Mouse (Mus musculus) c-Kit-positive CD71-positive TER-119-positive erythroid progenitor cells, embryonic 14.5 days (primary cell): ENCODE measurements around the gene Susd6.

Experiments
- DNase-seq: peaks from one replicate; pipeline ENCODE4 v3.0.0-alpha.2; 2013; ENCODE audit warnings: low spot score

Gene Susd6

GRCm38 (mm10) chr12:80878093-80878430 is 87.8 kb downstream of the Susd6 start:
- DNase-seq = no peak

GRCm38 (mm10) chr12:80878653-80879052 is 88.3 kb downstream of the Susd6 start:
- DNase-seq = no peak

- DNase-seq = no peak
Observed at GRCm38 (mm10) chr12:80879267-80879666, 89.0 kb downstream of the Susd6 start.

- DNase-seq = no peak
Observed at GRCm38 (mm10) chr12:80881121-80881520, 90.8 kb downstream of the Susd6 start.

- DNase-seq = no peak
Observed at GRCm38 (mm10) chr12:80883278-80883677, 93.0 kb downstream of the Susd6 start.

- DNase-seq = no peak
Observed at GRCm38 (mm10) chr12:80883881-80884280, 93.6 kb downstream of the Susd6 start.

GRCm38 (mm10) chr12:80885301-80886288 is 95.3 kb downstream of the Susd6 start:
- DNase-seq = no peak

GRCm38 (mm10) chr12:80887036-80887435 is 96.7 kb downstream of the Susd6 start:
- no peak for DNase-seq

- no peak for DNase-seq
Observed at GRCm38 (mm10) chr12:80889331-80889730, 99.0 kb downstream of the Susd6 start.

GRCm38 (mm10) chr12:80891074-80891473 is 100.8 kb downstream of the Susd6 start:
- DNase-seq = no peak

- DNase-seq = no peak
Observed at GRCm38 (mm10) chr12:80893720-80894494, 103.6 kb downstream of the Susd6 start.

- DNase-seq = peak; percentile 57
Observed at GRCm38 (mm10) chr12:80894973-80895570, 104.8 kb downstream of the Susd6 start.

- DNase-seq = no peak
Observed at GRCm38 (mm10) chr12:80909631-80910030, 119.3 kb downstream of the Susd6 start.

GRCm38 (mm10) chr12:80917764-80918163 is 127.5 kb downstream of the Susd6 start:
- peak; percentile 64 for DNase-seq

GRCm38 (mm10) chr12:80921301-80921700 is 131.0 kb downstream of the Susd6 start:
- DNase-seq = no peak

- DNase-seq = no peak
Observed at GRCm38 (mm10) chr12:80922869-80923268, 132.6 kb downstream of the Susd6 start.

GRCm38 (mm10) chr12:80923602-80924001 is 133.3 kb downstream of the Susd6 start:
- no peak for DNase-seq

- DNase-seq = no peak
Observed at GRCm38 (mm10) chr12:80924205-80924604, 133.9 kb downstream of the Susd6 start.

GRCm38 (mm10) chr12:80925919-80926318 is 135.6 kb downstream of the Susd6 start:
- DNase-seq = no peak

- no peak for DNase-seq
Observed at GRCm38 (mm10) chr12:80926550-80926949, 136.2 kb downstream of the Susd6 start.

GRCm38 (mm10) chr12:80927518-80927917 is 137.2 kb downstream of the Susd6 start:
- DNase-seq = no peak

GRCm38 (mm10) chr12:80928881-80929280 is 138.6 kb downstream of the Susd6 start:
- no peak for DNase-seq

GRCm38 (mm10) chr12:80930141-80930540 is 139.8 kb downstream of the Susd6 start:
- peak; percentile 61 for DNase-seq
